Comparison of ENCODE assay signal across 31 mouse cellular contexts in the genomic region with DNA sequence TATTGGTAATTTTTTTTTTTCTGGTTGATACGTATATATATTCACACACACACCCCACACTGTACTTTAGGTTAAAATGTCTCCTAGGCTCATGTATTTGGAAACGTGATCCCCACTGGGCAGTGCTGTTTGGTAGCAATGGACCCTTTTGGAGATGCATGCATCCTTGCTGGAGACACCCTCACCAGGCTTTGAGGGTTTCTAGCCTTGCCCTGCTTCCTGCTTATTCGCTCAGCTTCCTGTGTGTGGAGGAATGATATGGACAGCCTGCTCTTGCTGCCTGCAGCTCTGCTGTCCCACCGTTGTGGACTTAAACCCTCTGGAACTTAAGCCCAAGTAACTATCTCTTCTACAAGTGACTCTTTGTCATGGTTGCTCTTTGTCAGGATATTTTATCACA. TPM values are rescaled to one million over a fixed set of nuclear protein-coding genes. Genes with fewer than 3 reads are reported as not detected.
"Had no signal": no experiment of that assay in that cellular context is flagged by ENCODE, and none has a peak within 500 bp of the region (broad histone marks: within the 10 kb centered on the region; RNA-seq: fewer than 3 reads in every experiment).

No protein-coding gene starts in this region.

- H3K4me3 ChIP-seq: kidney, embryonic 15.5 days; left cerebral cortex, adult 2 months; lung, embryonic 15.5 days; midbrain, embryonic 10.5 days; midbrain, embryonic 13.5 days; myocyte; neural tube, embryonic 13.5 days had no signal

- H3K27ac ChIP-seq: kidney, embryonic 15.5 days; left cerebral cortex, adult 2 months; liver, embryonic 14.5 days; lung, embryonic 15.5 days; midbrain, embryonic 10.5 days; midbrain, embryonic 13.5 days; neural tube, embryonic 13.5 days had no signal

- H3K9me3 ChIP-seq: kidney, embryonic 15.5 days; lung, embryonic 15.5 days; midbrain, embryonic 10.5 days; midbrain, embryonic 13.5 days; neural tube, embryonic 13.5 days had no signal

- DNase-seq: kidney, adult 8-10 months; kidney, postnatal 10 days; kidney, postnatal 36 days; layer of hippocampus, postnatal 36 days; lung, adult 18-20 months; lung, postnatal 10 days; lung, postnatal 36 days; retina, postnatal 1 day; right cerebral cortex, postnatal 25 days; thymus, adult 18-20 months; thymus, postnatal 36 days had no signal

- H3K36me3 ChIP-seq: kidney, embryonic 15.5 days; lung, embryonic 15.5 days; midbrain, embryonic 10.5 days; midbrain, embryonic 13.5 days; neural tube, embryonic 13.5 days had no signal

- H3K4me2 ChIP-seq: kidney, embryonic 15.5 days; lung, embryonic 15.5 days; midbrain, embryonic 13.5 days; neural tube, embryonic 13.5 days had no signal

- ATAC-seq: midbrain, embryonic 13.5 days; midbrain, embryonic 16.5 days had no signal

- H3K4me1 ChIP-seq: midbrain, embryonic 13.5 days had no signal

- H3K27me3 ChIP-seq: kidney, embryonic 15.5 days; lung, embryonic 15.5 days; midbrain, embryonic 13.5 days; neural tube, embryonic 13.5 days had no signal

- H3K9ac ChIP-seq: kidney, embryonic 15.5 days; liver, embryonic 14.5 days; lung, embryonic 15.5 days; midbrain, embryonic 13.5 days; neural tube, embryonic 13.5 days had no signal

RNA-seq across cellular contexts. Expression of a gene that starts 19.3 kb away (rescaled TPM):
- total RNA-seq: layer of hippocampus, adult 8-10 months; layer of hippocampus, postnatal 10 days; layer of hippocampus, postnatal 36 days; left cerebral cortex, adult 2 months; left cerebral cortex, postnatal 10 days; left cerebral cortex, postnatal 36 days; megakaryocyte progenitor cell, adult 5-6 weeks; neutrophil, adult 5-6 weeks had no signal
- polyA plus RNA-seq: limb, embryonic 11.5 days; limb, embryonic 14.5 days; liver, adult 2 months; liver, embryonic 14.5 days; midbrain, embryonic 10.5 days; midbrain, embryonic 13.5 days; midbrain, embryonic 16.5 days; myocyte; neural tube, embryonic 13.5 days; spleen, adult 2 months; testis, adult 2 months had no signal
